In the genomic region with DNA sequence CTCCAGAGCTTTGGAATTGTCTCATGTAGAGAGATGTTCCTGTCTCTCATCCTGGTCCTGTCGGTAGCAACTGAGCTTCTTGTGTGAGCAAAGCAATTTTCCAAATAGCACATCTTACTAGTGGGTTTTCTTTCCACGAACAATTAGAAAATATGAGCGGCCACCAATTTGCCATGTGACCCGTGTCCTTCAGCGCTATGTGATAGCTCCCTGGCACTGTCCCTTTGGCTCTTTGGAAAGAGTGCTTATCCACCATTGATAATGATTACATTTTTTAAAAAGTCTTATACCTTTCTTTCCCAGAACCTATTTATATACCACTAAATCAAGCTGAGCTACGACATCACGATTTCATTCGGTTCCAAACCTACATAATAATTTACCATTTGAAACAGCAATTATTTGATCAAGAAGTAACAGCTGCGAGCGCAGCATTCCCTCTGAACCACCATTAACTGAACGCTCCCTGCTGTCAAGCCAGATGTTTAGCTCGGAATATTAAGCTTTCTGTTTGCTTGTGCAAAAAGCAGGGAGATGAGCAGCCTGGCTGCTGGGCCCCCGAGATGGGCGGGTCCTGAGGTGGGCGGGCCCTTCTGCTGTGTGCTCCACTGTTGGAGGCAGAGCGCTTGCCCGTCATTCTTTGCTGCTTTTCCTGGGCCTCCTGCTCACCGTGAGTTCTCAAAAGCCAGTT, we compare ENCODE assay signal across 8 mouse cellular contexts. TPM values are rescaled to one million over a fixed set of nuclear protein-coding genes. Genes with fewer than 3 reads are reported as not detected.
DNase-seq lines count a peak whose midpoint lies in the region; ATAC-seq lines count a peak whose summit lies in the region.

No protein-coding gene starts in this region.

- 0 out of 2 replicates have a peak, but pooled peaks have one; percentile 56 for ATAC-seq in cerebellum, adult (ENCODE audit: insufficient number of reproducible peaks, low FRiP score, low TSS enrichment)
- ATAC-seq in liver, embryonic 11.5 days (replicated peaks; ENCODE audit: low FRiP score) = peak; percentile 91
- no peak; the same call in 1 of the 2 replicates for ATAC-seq in neural tube, embryonic 11.5 days (ENCODE audit: insufficient read depth, low FRiP score, low TSS enrichment)

- no peak overlapping the region for H3K27ac ChIP-seq in liver, embryonic 11.5 days (ENCODE audit: low read depth, low read length)
- H3K27ac ChIP-seq in neural tube, embryonic 11.5 days (ENCODE audit: low read depth, low read length) = no peak overlapping the region

- H3K36me3 ChIP-seq in liver, embryonic 11.5 days (ENCODE audit: control insufficient read depth, insufficient read depth, low read length) = no peaks in the 10 kb centered on the region
- H3K36me3 ChIP-seq in neural tube, embryonic 11.5 days (ENCODE audit: control insufficient read depth, insufficient read depth, low read length) = no peaks in the 10 kb centered on the region

- 49% methylated on average over 18 of the region's 18 CpGs for WGBS in liver, embryonic 11.5 days
- WGBS in neural tube, embryonic 11.5 days = 42% methylated on average over 18 of the region's 18 CpGs

- H3K27me3 ChIP-seq in liver, embryonic 11.5 days (replicated peaks; ENCODE audit: control insufficient read depth, insufficient read depth, low read length) = no peaks in the 10 kb centered on the region
- no peaks in the 10 kb centered on the region for H3K27me3 ChIP-seq in neural tube, embryonic 11.5 days (ENCODE audit: control insufficient read depth, insufficient read depth, low read length)

- no peak for DNase-seq in cerebellum, adult 8-10 months
- peak; percentile 58 to 69 for DNase-seq in cerebellum, postnatal 10 days
- DNase-seq in frontal cortex, postnatal 14 days (ENCODE audit: low spot score in 2 of 2) = peak; percentile 22 to 28
- DNase-seq in induced T-regulatory cell, adult 2 months (ENCODE audit: low read depth) = peak; percentile 9
- DNase-seq in liver, embryonic 11.5 days (ENCODE audit: low spot score) = peak; percentile 73
- DNase-seq in neural tube, embryonic 11.5 days (ENCODE audit: low spot score) = peak; percentile 70
- DNase-seq in thymus, postnatal 36 days = peak; percentile 27 to 40

- no peaks in the 10 kb centered on the region for H3K9me3 ChIP-seq in liver, embryonic 11.5 days (ENCODE audit: control insufficient read depth, low read length)
- H3K9me3 ChIP-seq in neural tube, embryonic 11.5 days (ENCODE audit: control insufficient read depth, low read length) = no peaks in the 10 kb centered on the region

- peak overlapping the region; percentile 13; the same call in 1 of the 2 replicates for H3K4me3 ChIP-seq in liver, embryonic 11.5 days (ENCODE audit: low read depth, low read length)
- no peak overlapping the region for H3K4me3 ChIP-seq in neural tube, embryonic 11.5 days (ENCODE audit: low read depth, low read length)

- H3K9ac ChIP-seq in liver, embryonic 11.5 days (ENCODE audit: low read depth, low read length) = no peak overlapping the region
- H3K9ac ChIP-seq in neural tube, embryonic 11.5 days (ENCODE audit: low read length) = no peak overlapping the region

- H3K4me2 ChIP-seq in liver, embryonic 11.5 days = peak overlapping the region; percentile 55
- peak overlapping the region; percentile 27 for H3K4me2 ChIP-seq in neural tube, embryonic 11.5 days (ENCODE audit: low read depth)

- peaks cover 12% of the 10 kb centered on the region for H3K4me1 ChIP-seq in liver, embryonic 11.5 days (replicated peaks; ENCODE audit: control insufficient read depth, insufficient read depth, low read length)
- H3K4me1 ChIP-seq in neural tube, embryonic 11.5 days (ENCODE audit: control insufficient read depth, insufficient read depth, low read length) = no peaks in the 10 kb centered on the region

RNA-seq across cellular contexts. Expression of a gene that starts 20.8 kb away (rescaled TPM):
- polyA plus RNA-seq in liver, embryonic 11.5 days (2014; fragmentation: Nextera tagmentation; extraction: Ambion mirVana) = 16.7 and 20.2 TPM in 2 replicates
- polyA plus RNA-seq in neural tube, embryonic 11.5 days (2014; fragmentation: Nextera tagmentation; extraction: Ambion mirVana) = 39.2 and 46.4 TPM in 2 replicates

RNA-seq across cellular contexts. Expression of a gene that starts 52.3 kb away (rescaled TPM):
- polyA plus RNA-seq in liver, embryonic 11.5 days (2014; fragmentation: Nextera tagmentation; extraction: Ambion mirVana) = 41.3 and 41.4 TPM in 2 replicates
- polyA plus RNA-seq in neural tube, embryonic 11.5 days (2014; fragmentation: Nextera tagmentation; extraction: Ambion mirVana) = 37.2 and 39.0 TPM in 2 replicates
